Mouse (Mus musculus) heart, adult 2 months (tissue): ENCODE measurements at regions not wholly inside any gene's neighbourhood (a gene's known extent, or its start where the extent isn't known, plus 50 kb on each side); places are given as distances from the start of the nearest gene placed in this dataset.

ENCODE experiments used
- EP300 ChIP-seq: fragments of 200-500 bp; IDR thresholded peaks from 2 replicates; pipeline ENCODE4 v1.6.1; 2011; ENCODE audit warnings: low read depth, low read length, control low read depth; ENCODE audit not compliant: insufficient read depth
- POLR2A ChIP-seq: fragments of 200-500 bp; IDR thresholded peaks from 2 replicates; pipeline ENCODE4 v1.6.1; 2011; ENCODE audit warnings: mild to moderate bottlenecking, low read depth, low read length, control low read depth; ENCODE audit not compliant: insufficient read depth

DNA sequence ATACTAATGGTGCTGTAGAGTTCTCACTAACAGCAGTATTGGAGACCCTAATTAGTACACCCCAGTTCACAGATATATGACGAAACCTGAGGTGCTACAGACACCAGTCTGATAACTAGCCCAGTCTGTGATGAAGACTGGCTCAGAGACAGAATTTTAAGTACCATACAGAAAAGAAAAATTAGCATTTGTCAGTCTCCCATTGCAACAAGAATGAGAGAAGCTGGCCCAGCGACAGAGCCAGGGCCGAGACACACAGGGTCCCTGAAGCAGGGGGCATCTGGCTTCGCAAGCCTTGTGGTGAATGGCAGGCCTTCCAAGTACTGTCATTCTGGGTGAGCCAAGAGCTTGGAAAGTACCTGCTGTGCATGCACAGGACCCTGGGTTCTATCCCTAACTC is 228.8 kb upstream of the Tox3 start:
- no peak for TF ChIP-seq EP300
- no peak for TF ChIP-seq POLR2A
